Mouse (Mus musculus): ENCODE measurements around the gene Gm3115. TPM values are rescaled to one million over a fixed set of nuclear protein-coding genes. Genes with fewer than 3 reads are reported as not detected.
"Not testable (repeated sequence)": the region's sequence is repeated elsewhere in the genome, so short reads cannot be mapped to it uniquely, and the experiment has no call there.

Gm3115 gene
- not detected in 2 replicates for total RNA-seq (2017)

GRCm38 (mm10) chr14:4083820-4084219 is at the start of gene Gm3115:
TSS of gene Gm3115 (plus strand) at chr14:4084120.
- not testable (repeated sequence) for ATAC-seq (ENCODE audit: extremely low read depth, insufficient number of reproducible peaks, low FRiP score, poor library complexity, severe bottlenecking)

GRCm38 (mm10) chr14:4110426-4110825 is 26.5 kb downstream of the Gm3115 start, which contains the start of gene Gm8108:
TSS of gene Gm8108 (plus strand) at chr14:4110526.
- not testable (repeated sequence) for ATAC-seq (ENCODE audit: extremely low read depth, insufficient number of reproducible peaks, low FRiP score, poor library complexity, severe bottlenecking)

GRCm38 (mm10) chr14:4141646-4142045 is 57.7 kb downstream of the Gm3115 start:
- not testable (repeated sequence) for ATAC-seq (ENCODE audit: extremely low read depth, insufficient number of reproducible peaks, low FRiP score, poor library complexity, severe bottlenecking)

Other genes with a start within 250 kb of the Gm3115 start
- gene Gm3033, start 237.9 kb upstream of the Gm3115 start, total RNA-seq (2017) = not detected in 2 replicates
- not detected in 2 replicates for gene Gm2916, start 199.9 kb upstream of the Gm3115 start, total RNA-seq (2017)
- gene Gm3029, start 152.4 kb upstream of the Gm3115 start, total RNA-seq (2017) = not detected in 2 replicates
- gene Gm3095, start 120.6 kb upstream of the Gm3115 start, total RNA-seq (2017) = 0.23 TPM in 1 of 2 replicates, not detected in the other
- not detected in 2 replicates for gene Gm3099, start 85.7 kb upstream of the Gm3115 start, total RNA-seq (2017)
- gene Gm5796, start 60.2 kb upstream of the Gm3115 start, total RNA-seq (2017) = not detected in 2 replicates
- gene Gm8108, start 26.4 kb downstream of the Gm3115 start, total RNA-seq (2017) = not detected in 2 replicates
- not detected in 2 replicates for gene Gm3127, start 80.9 kb downstream of the Gm3115 start, total RNA-seq (2017)
- not detected in 2 replicates for gene Gm2974, start 98.5 kb downstream of the Gm3115 start, total RNA-seq (2017)
- 0.23 TPM in 1 of 2 replicates, not detected in the other for gene Gm3138, start 165.5 kb downstream of the Gm3115 start, total RNA-seq (2017)
- not detected in 2 replicates for gene Gm3149, start 233.2 kb downstream of the Gm3115 start, total RNA-seq (2017)